Mouse (Mus musculus) liver, embryonic 13.5 days (tissue): ENCODE measurements around the gene Ifitm5. TPM values are rescaled to one million over a fixed set of nuclear protein-coding genes. Genes with fewer than 3 reads are reported as not detected.

Source experiments
- ATAC-seq: fragments of 200-750 bp; cut with Nextera tagmentation; 2 replicates; pipeline ENCODE4 v1.8.0; 2017; ENCODE audit warnings: low read depth, mild to moderate bottlenecking, moderate number of reproducible peaks, moderate library complexity
- DNase-seq: peaks from one replicate; pipeline ENCODE4 v3.0.0; 2022
- H3K27ac ChIP-seq: fragments of 300-500 bp; sonication (generic); 2 replicates; pipeline ENCODE4 v1.5.1; 2015; ENCODE audit warnings: moderate library complexity, mild to moderate bottlenecking, inconsistent platforms
- H3K27me3 ChIP-seq: fragments of 300-500 bp; sonication (generic); 2 replicates; pipeline ENCODE4 v1.6.1; 2015; ENCODE audit warnings: mild to moderate bottlenecking, inconsistent platforms
- H3K36me3 ChIP-seq: fragments of 300-500 bp; sonication (generic); 2 replicates; pipeline ENCODE4 v1.6.1; 2015; ENCODE audit warnings: mild to moderate bottlenecking, inconsistent platforms
- H3K4me1 ChIP-seq: fragments of 300-500 bp; sonication (generic); replicated peaks from 2 replicates; pipeline ENCODE4 v1.6.1; 2015; ENCODE audit warnings: inconsistent platforms
- H3K4me2 ChIP-seq: fragments of 300-500 bp; sonication (generic); 2 replicates; pipeline ENCODE4 v1.6.1; 2015; ENCODE audit warnings: inconsistent platforms, mild to moderate bottlenecking, moderate library complexity
- H3K4me3 ChIP-seq: fragments of 300-500 bp; sonication (generic); replicated peaks from 2 replicates; pipeline ENCODE4 v1.5.1; 2015; ENCODE audit warnings: mild to moderate bottlenecking, inconsistent platforms
- H3K9ac ChIP-seq: fragments of 300-500 bp; sonication (generic); 2 replicates; pipeline ENCODE4 v1.6.1; 2015; ENCODE audit warnings: mild to moderate bottlenecking, inconsistent platforms
- H3K9me3 ChIP-seq: fragments of 300-500 bp; sonication (generic); replicated peaks from 2 replicates; pipeline ENCODE4 v1.6.1; 2016; ENCODE audit warnings: inconsistent platforms
- WGBS: fragments of 180-500 bp; shearing (Covaris S2); methylation state at CpG from one replicate; pipeline ENCODE4 v1.1.7; 2015; ENCODE audit not compliant: insufficient replicate concordance; 5-methylcytosine and 5-hydroxymethylcytosine counted together
- polyA plus RNA-seq: library from polyadenylated mRNA; unstranded; fragments of >200 nt; fragmentation: Nextera tagmentation; extraction: Ambion mirVana; gene quantifications from 2 replicates; pipeline ENCODE4 v1.2.1, GENCODE M21; 2015

Ifitm5 gene
- polyA plus RNA-seq, result 0.35 and 0.61 TPM in 2 replicates

- H3K27ac ChIP-seq, result 0 out of 2 replicates have a peak within 1 kb of the TSS, but pooled peaks have one; percentile 22
- ATAC-seq, result no peak
- H3K9ac ChIP-seq, result no peak within 1 kb of the TSS
These were observed at the start of gene Ifitm5 for GRCm38 (mm10) chr7:140949824-140950530. TSS of gene Ifitm5 (minus strand) at chr7:140950291.

GRCm38 (mm10) chr7:140998853-140999700, 49.0 kb upstream of the Ifitm5 start:
- H3K4me3 ChIP-seq, result no peak overlapping the region
- no peak overlapping the region; the same call in 1 of the 2 replicates for H3K27ac ChIP-seq
- H3K27me3 ChIP-seq, result no peaks in the 10 kb centered on the region
- no peak overlapping the region for H3K4me2 ChIP-seq
- 0 out of 2 replicates have a peak, but pooled peaks cover 3% of the 10 kb centered on the region for H3K4me1 ChIP-seq
- DNase-seq, result no peak
- 50% methylated on average over 11 of the region's 11 CpGs for WGBS
- no peaks in the 10 kb centered on the region for H3K9me3 ChIP-seq
- no peaks in the 10 kb centered on the region for H3K36me3 ChIP-seq
- no peak for ATAC-seq
- H3K9ac ChIP-seq, result no peak overlapping the region

More at GRCm38 (mm10) chr7:140949824-140950530, at the start of gene Ifitm5:
- WGBS, result 77% methylated on average over 16 of the region's 16 CpGs
- Histone ChIP-seq H3K4me2 (no peak within 1 kb of the TSS), H3K27me3 (no peaks in the 10 kb centered on the region), H3K36me3 (peaks cover 36% of the 10 kb centered on the region), H3K4me1 (peaks cover 65% of the 10 kb centered on the region), H3K4me3 (no peak within 1 kb of the TSS), H3K9me3 (no peaks in the 10 kb centered on the region)
- no peak for DNase-seq

GRCm38 (mm10) chr7:140997817-140998216, 47.7 kb upstream of the Ifitm5 start:
- no peaks in the 10 kb centered on the region for H3K27me3 ChIP-seq
- no peak overlapping the region for H3K4me2 ChIP-seq
- no peak overlapping the region for H3K27ac ChIP-seq
- DNase-seq, result no peak
- H3K9me3 ChIP-seq, result no peaks in the 10 kb centered on the region
- no peak overlapping the region for H3K9ac ChIP-seq
- WGBS, result 23% methylated on average over 1 of the region's 1 CpGs
- 0 out of 2 replicates have a peak, but pooled peaks cover 3% of the 10 kb centered on the region for H3K4me1 ChIP-seq
- ATAC-seq, result no peak
- H3K4me3 ChIP-seq, result no peak overlapping the region
- H3K36me3 ChIP-seq, result no peaks in the 10 kb centered on the region

GRCm38 (mm10) chr7:140991117-140991689, 41.1 kb upstream of the Ifitm5 start:
- no peaks in the 10 kb centered on the region for H3K36me3 ChIP-seq
- no peak overlapping the region for H3K4me3 ChIP-seq
- H3K9me3 ChIP-seq, result no peaks in the 10 kb centered on the region
- no peak overlapping the region; the same call in 1 of the 2 replicates for H3K27ac ChIP-seq
- DNase-seq (no peak), ATAC-seq (no peak)
- peaks cover 12% of the 10 kb centered on the region for H3K4me1 ChIP-seq
- no peak overlapping the region for H3K9ac ChIP-seq
- WGBS, result 30% methylated on average over 14 of the region's 14 CpGs
- no peaks in the 10 kb centered on the region for H3K27me3 ChIP-seq
- H3K4me2 ChIP-seq, result no peak overlapping the region

- 24% methylated on average over 5 of the region's 5 CpGs for WGBS
- Histone ChIP-seq H3K27ac (no peak overlapping the region; the same call in 1 of the 2 replicates), H3K4me2 (no peak overlapping the region), H3K36me3 (no peaks in the 10 kb centered on the region), H3K4me1 (peaks cover 12% of the 10 kb centered on the region), H3K27me3 (no peaks in the 10 kb centered on the region), H3K4me3 (no peak overlapping the region), H3K9ac (no peak overlapping the region), H3K9me3 (no peaks in the 10 kb centered on the region)
- ATAC-seq, result peak; percentile 31; the same call in 1 of the 2 replicates
- DNase-seq, result no peak
These were observed 40.5 kb upstream of the Ifitm5 start for GRCm38 (mm10) chr7:140990622-140991021.

- H3K9ac ChIP-seq, result no peak overlapping the region
- no peaks in the 10 kb centered on the region for H3K9me3 ChIP-seq
- peaks cover 12% of the 10 kb centered on the region for H3K4me1 ChIP-seq
- WGBS, result 37% methylated on average over 6 of the region's 6 CpGs
- H3K27me3 ChIP-seq, result no peaks in the 10 kb centered on the region
- H3K4me2 ChIP-seq, result no peak overlapping the region
- H3K36me3 ChIP-seq, result no peaks in the 10 kb centered on the region
- H3K4me3 ChIP-seq, result no peak overlapping the region
- DNase-seq (no peak), ATAC-seq (no peak)
- H3K27ac ChIP-seq, result no peak overlapping the region
These were observed 40.1 kb upstream of the Ifitm5 start for GRCm38 (mm10) chr7:140990185-140990584.

GRCm38 (mm10) chr7:140989022-140989421, 38.9 kb upstream of the Ifitm5 start:
- Histone ChIP-seq H3K4me3 (no peak overlapping the region), H3K9ac (no peak overlapping the region), H3K4me2 (no peak overlapping the region), H3K27ac (no peak overlapping the region), H3K9me3 (no peaks in the 10 kb centered on the region), H3K36me3 (no peaks in the 10 kb centered on the region), H3K27me3 (no peaks in the 10 kb centered on the region), H3K4me1 (peaks cover 12% of the 10 kb centered on the region)
- ATAC-seq (no peak), DNase-seq (no peak)
- 57% methylated on average over 4 of the region's 4 CpGs for WGBS

GRCm38 (mm10) chr7:140987182-140988138, 37.4 kb upstream of the Ifitm5 start:
- Histone ChIP-seq H3K27me3 (no peaks in the 10 kb centered on the region), H3K27ac (no peak overlapping the region), H3K9ac (no peak overlapping the region), H3K9me3 (no peaks in the 10 kb centered on the region), H3K36me3 (no peaks in the 10 kb centered on the region), H3K4me2 (no peak overlapping the region), H3K4me3 (no peak overlapping the region), H3K4me1 (peaks cover 12% of the 10 kb centered on the region)
- no peak for DNase-seq
- no peak for ATAC-seq
- 54% methylated on average over 17 of the region's 17 CpGs for WGBS

- 53% methylated on average over 7 of the region's 7 CpGs for WGBS
- no peaks in the 10 kb centered on the region for H3K36me3 ChIP-seq
- H3K9ac ChIP-seq, result no peak overlapping the region
- no peaks in the 10 kb centered on the region for H3K9me3 ChIP-seq
- DNase-seq, result no peak
- H3K27me3 ChIP-seq, result no peaks in the 10 kb centered on the region
- 0 out of 2 replicates have a peak, but pooled peaks cover 3% of the 10 kb centered on the region for H3K4me1 ChIP-seq
- no peak overlapping the region for H3K4me2 ChIP-seq
- no peak overlapping the region for H3K4me3 ChIP-seq
- no peak for ATAC-seq
- no peak overlapping the region for H3K27ac ChIP-seq
These were observed 32.9 kb upstream of the Ifitm5 start for GRCm38 (mm10) chr7:140982971-140983370.

GRCm38 (mm10) chr7:140981704-140982103, 31.6 kb upstream of the Ifitm5 start:
- Histone ChIP-seq H3K27ac (no peak overlapping the region), H3K36me3 (no peaks in the 10 kb centered on the region), H3K4me2 (no peak overlapping the region), H3K9ac (no peak overlapping the region), H3K9me3 (no peaks in the 10 kb centered on the region), H3K4me3 (no peak overlapping the region), H3K4me1 (0 out of 2 replicates have a peak, but pooled peaks cover 3% of the 10 kb centered on the region), H3K27me3 (no peaks in the 10 kb centered on the region)
- DNase-seq (no peak), ATAC-seq (no peak)
- WGBS, result 25% methylated on average over 8 of the region's 8 CpGs
